Mouse (Mus musculus) cerebellum, adult 9-11 months (tissue): ENCODE measurements around the gene Per3.

ENCODE experiments used
- DNase-seq: peaks from one replicate; pipeline ENCODE4 v3.0.0; 2022

Per3 gene

GRCm38 (mm10) chr4:150956369-150957105 lies 87.9 kb downstream of the Per3 start:
- no peak for DNase-seq
